Mouse (Mus musculus): ENCODE results near the gene A2m.
A peak's percentile ranks its signal among the peaks of the same experiment; 100 is the strongest.

A2m gene

DNA sequence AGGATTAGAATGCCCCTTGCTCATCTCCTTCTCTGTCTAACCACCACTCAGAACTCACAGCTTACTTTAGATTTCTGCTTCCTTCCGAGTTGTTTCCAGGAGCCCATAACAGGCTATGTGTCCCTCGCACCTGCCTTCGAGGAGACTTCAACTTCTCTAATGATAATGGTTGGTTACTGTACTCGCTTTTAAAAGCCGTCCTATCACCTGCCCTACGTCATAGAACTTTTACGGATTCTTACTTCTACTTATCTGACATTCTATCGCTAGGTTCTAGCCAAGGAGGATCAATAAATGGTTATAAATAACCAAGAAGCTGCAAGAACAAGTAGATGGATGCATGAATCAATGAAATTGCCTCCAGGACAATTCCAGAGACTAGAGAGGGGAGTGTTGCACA lies at the start of gene A2m:
Gene A2m (plus strand): TSS at position 301 of the 400 bp plus-strand sequence.
- DNase-seq, result no peak

DNA sequence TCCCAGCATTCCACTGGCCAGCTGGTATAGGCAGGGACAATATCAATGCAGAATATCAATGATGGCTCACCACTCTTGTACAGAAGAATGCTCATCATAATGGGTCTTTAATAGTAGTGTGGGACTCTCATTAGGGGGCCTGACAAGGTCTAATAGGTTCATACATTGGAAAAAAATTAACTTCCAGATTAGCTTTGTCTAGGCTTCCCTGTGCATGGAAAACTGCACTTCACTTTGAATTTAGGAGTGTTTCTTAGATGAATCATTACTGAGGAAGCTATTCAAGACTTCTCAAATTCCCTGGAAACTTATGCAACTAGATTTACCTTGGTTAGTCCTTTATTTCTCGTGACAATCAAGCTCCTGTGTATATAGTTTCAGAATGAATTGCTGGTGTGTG lies 45.0 kb upstream of the A2m start:
- DNase-seq, result no peak

DNA sequence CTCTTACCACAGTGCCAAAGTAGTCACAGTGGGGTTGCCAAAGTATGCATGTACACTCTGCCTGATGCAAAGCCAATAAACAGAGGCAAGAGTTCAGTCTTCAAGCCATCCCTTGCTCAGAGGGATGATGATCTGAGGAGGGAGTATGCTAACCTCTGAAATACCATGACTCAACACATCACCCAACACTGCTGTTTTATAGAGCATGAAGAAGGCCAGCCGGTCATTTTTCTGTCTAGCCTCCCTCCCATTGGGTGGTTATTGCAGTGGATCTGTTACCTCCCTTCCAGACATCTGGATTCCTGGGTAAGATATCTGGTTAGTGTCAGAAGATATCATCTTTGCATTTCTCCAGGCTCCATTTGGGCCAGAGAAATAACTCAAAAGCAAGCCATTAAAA lies 34.2 kb upstream of the A2m start:
- DNase-seq, result no peak

DNA sequence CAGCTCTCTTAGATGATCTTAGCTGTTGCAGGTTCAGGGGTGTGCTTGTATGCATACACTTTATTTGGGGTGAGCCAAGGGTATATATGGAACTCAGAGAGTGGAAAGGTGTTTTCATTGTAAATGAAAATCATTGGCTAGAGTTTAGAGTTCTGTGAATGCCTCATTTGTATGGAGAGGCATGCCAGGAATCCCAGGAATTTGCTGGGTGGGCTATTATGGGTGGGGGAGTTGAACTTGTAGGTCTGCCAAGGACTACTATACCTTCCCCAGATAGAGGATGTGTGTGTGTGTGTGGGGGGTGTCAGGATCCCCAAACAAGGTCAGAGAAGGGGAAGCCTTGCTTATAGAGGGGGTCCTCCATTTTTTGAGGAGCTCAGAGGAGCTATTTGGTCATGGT lies 27.3 kb upstream of the A2m start:
- no peak for DNase-seq

DNA sequence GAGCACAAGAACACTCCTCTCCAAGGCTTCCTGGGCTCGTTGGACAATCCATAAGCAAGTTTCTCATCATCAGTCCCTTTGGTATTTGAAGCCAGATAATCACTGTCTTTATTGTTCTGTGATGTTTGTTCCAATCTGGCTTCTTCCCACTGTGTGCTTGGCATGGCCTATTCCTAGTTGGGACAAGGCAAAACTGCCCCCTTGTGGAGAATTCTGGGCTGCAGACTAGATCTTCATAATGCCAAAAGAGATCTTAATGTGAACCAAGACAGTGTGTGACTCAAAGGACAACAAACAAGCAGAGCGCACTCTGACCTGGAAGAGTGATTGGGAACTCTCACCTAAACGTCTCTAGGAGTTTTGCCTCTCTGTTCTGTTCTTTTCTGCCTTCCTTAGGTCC lies 23.4 kb upstream of the A2m start:
- peak; percentile 51 for DNase-seq

DNA sequence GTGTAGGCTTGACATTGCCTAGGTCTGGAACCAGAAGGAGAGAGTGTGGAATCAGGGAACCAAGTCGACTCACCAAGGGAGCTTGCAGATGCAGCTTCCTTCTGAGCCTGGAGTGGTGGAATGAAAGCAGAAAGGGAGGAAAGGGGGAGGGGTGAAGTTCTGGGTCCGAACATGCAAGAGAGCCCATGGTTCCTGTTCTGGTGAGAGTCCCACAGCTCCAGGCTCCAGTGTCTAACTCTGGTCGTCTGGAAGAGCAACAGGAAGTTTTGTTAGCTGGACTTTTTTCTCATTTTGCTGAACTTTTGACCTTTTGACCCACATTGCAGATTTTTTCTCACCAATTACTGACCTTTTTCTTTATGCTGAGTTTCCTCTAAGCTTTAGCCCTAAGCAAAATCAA lies 17.7 kb upstream of the A2m start:
- DNase-seq, result no peak

DNA sequence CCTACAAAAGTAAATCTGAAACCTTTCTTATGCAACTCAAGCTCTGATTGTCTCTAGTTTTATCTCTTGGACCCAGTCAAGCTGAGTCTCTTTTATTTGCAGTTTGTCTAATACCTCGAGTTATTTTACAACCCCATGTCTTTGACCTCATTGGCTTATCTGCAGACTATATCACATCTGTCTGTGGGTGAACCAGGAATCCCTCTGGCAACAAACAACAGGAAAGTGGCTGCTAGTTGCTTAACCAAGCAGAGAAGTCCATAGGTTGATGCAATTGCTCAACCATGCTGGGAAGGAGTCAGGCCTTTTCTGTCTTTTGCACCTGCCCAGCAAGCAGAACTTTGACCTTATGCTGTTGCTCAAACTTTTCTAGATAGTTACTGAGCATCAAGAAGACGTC lies 12.7 kb upstream of the A2m start:
- no peak for DNase-seq

DNA sequence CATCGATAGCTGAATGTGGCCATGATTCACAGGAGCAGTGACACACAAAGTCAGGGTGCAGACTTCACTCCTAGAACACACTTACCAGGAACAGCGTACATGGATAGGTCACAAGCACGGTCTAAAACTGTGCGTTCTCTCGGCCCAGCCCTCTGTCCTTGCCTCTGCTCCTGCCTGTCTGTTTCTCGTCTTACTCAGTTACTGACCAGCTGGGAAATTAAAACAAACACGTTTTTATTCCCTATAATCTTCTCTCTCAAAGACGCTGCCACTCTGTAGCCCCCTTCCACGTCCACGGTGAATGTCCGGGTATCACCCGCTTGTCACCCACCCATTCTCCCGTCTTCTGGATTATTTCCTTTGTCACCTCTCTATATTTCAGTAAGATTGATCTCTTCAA lies 656 bp upstream of the A2m start:
- DNase-seq, result no peak

DNA sequence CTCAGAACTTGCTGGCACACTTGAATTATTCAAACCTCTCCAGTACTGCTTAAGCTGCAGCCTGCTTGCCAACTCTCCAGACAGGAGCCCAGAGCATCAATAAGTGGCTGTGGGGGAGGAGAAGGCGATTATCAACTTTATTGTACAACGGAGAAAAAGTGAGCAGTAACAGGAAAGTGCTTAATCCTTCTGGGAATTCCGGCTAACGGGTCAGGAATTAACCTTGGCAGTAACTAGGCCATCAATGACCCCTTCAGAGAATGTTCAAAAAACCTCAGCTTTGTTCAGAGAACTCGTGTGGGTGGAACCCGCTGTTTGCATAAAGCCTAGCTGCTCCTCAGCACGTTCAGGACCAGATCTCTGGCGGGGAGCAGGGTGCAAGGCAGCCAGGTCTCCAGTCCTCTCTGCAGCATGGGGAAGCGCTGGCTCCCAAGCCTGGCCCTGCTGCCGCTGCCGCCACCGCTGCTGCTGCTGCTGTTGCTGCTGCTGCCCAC lies 749 bp downstream of the A2m start:
- DNase-seq, result peak; percentile 46

DNA sequence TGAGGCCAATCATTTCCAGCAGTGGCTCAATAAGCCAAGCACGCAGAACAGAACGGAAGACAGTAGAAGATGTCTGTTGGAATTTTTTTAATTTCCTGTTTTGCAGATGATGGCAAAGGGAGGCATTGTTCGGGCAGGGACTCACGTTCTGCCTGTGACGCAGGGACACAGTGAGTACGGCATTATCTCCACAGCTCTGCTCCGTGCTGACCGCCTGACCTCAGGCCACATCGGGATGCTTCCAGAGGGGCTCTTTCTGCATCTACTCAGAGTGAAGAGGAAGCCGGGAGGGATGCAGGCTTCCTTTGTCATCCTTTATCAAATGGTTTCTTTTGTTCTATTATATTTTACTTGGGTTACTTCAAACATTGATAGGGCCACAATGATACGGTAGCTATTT lies 13.3 kb downstream of the A2m start:
- no peak for DNase-seq

All from retina, postnatal 1 day (tissue).